Mouse (Mus musculus) testis, adult 2 months (tissue): ENCODE measurements around the gene Rsu1. TPM values are rescaled to one million over a fixed set of nuclear protein-coding genes. Genes with fewer than 3 reads are reported as not detected.

ENCODE experiments used
- H3K27ac ChIP-seq: fragments of 200-500 bp; 2 replicates; pipeline ENCODE4 v1.5.1; 2012; ENCODE audit warnings: low read depth, low read length; ENCODE audit not compliant: control insufficient read depth, insufficient read depth
- H3K27me3 ChIP-seq: fragments of 200-500 bp; 2 replicates; pipeline ENCODE4 v1.6.1; 2012; ENCODE audit warnings: mild to moderate bottlenecking, low read length, moderate library complexity; ENCODE audit not compliant: control insufficient read depth, insufficient read depth
- H3K36me3 ChIP-seq: fragments of 200-500 bp; 2 replicates; pipeline ENCODE4 v1.6.1; 2012; ENCODE audit warnings: mild to moderate bottlenecking, low read length; ENCODE audit not compliant: control insufficient read depth, insufficient read depth
- H3K4me1 ChIP-seq: fragments of 200-500 bp; 2 replicates; pipeline ENCODE4 v1.6.1; 2012; ENCODE audit warnings: low read length; ENCODE audit not compliant: control insufficient read depth, insufficient read depth
- H3K4me3 ChIP-seq: fragments of 200-500 bp; 2 replicates; pipeline ENCODE4 v1.5.1; 2012; ENCODE audit warnings: low read depth, mild to moderate bottlenecking, low read length, moderate library complexity, mixed read lengths; ENCODE audit not compliant: control insufficient read depth
- CTCF ChIP-seq: fragments of 200-500 bp; IDR thresholded peaks from 2 replicates; pipeline ENCODE4 v1.5.1; 2012; ENCODE audit warnings: low read depth, mild to moderate bottlenecking, inconsistent platforms, low read length, moderate library complexity; ENCODE audit not compliant: control insufficient read depth, insufficient read depth, insufficient replicate concordance
- POLR2A ChIP-seq: fragments of 200-500 bp; IDR thresholded peaks from 2 replicates; pipeline ENCODE4 v1.6.1; 2012; ENCODE audit warnings: low read depth, mild to moderate bottlenecking, inconsistent platforms, low read length, moderate library complexity; ENCODE audit not compliant: control insufficient read depth
- polyA plus RNA-seq: library from polyadenylated mRNA; depleted of rRNA; stranded (reverse); fragments of >200 nt; gene quantifications from 2 replicates; pipeline ENCODE4 v1.2.3, GENCODE M21; 2012; rRNA removed

The Rsu1 gene
- 9.1 and 11.7 TPM in 2 replicates for polyA plus RNA-seq

DNA sequence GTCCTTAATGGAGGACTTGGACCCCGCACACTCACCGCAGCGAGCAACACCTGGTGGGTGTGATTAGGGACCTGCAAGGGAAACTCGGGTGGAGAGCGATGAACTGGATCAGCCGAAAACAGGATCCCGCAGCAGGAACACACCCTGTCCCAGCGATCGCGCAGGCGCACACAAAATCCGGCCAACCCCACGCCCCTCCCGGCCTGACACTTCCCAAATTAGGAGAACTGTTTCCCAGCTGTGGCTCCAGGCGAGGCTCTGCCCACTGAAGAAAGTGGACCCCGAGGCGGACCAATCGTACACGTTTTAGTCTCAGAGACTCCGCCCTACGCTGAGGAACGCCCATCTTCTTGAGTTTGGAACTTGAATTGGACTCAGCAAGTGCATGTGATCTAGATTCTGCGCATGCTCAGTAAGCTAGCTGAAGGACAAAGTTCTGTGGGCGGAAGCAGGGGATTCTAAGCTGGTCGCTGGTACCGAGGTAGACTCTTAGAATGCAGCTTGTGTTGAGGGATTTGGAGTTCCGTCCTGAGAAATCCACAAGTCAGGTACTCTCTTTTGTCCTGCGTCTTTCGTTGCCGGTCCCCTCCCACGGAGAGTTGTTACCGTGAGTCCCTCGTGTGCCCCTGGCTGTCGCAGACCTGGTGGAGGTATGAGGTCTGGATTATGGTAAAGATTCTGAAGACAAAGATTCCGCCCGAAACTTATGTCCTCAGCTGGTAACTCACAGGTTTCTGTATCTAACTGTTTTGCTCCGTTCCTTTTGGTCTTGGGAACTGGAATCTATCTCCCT is at the start of gene Rsu1:
Gene Rsu1, minus strand, starts transcription at position 251 of the 793 bp plus-strand sequence.
- Histone ChIP-seq H3K27me3 (no peaks in the 10 kb centered on the region), H3K36me3 (no peaks in the 10 kb centered on the region), H3K27ac (peak within 1 kb of the TSS; percentile 70), H3K4me3 (peak within 1 kb of the TSS; percentile 96), H3K4me1 (peaks cover under 1% of the 10 kb centered on the region; the same call in 1 of the 2 replicates)
- TF ChIP-seq POLR2A (peak; percentile 30; the same call in 1 of the 2 replicates), CTCF (no peak)

DNA sequence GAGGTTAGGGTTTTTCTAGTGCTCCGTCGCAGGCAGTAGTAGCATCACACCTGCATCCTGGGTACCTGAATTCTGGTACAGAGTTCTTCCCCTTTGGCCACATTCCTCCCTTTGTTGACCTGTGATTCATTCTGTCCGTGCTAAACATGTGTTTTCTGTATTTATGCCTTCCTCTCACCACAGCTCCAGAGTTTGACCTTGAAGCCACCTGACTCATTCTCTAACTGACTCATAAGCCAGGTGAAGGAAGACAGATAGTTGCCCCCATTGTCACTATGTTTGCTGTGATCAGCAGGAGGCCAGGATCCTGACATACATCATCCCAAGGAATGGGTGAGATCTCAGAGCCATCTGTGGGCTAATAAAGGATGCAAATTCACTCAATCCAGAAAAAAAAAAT is 32.2 kb upstream of the Rsu1 start:
- Histone ChIP-seq H3K4me3 (no peak overlapping the region), H3K27ac (no peak overlapping the region), H3K4me1 (no peaks in the 10 kb centered on the region), H3K36me3 (no peaks in the 10 kb centered on the region), H3K27me3 (no peaks in the 10 kb centered on the region)
- TF ChIP-seq POLR2A, result no peak
- TF ChIP-seq CTCF, result no peak

DNA sequence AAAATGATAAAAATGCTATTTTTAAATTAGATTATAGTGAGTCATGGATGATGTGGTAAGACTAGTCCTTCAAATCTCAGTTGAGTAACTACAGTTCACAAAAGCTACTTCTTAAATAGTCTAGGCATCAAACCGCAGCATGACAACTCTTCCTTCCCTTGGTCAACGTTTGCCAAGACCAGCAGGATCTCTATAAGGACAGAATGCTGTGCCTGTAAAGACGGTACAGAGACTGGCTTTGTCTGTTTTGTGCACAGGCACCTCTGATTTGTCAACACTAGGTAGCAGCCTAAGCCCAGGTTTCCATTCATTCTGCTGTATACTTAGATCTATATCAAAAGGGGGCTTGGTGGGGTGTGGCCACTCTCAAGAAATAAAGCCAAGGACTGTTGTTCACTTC is 27.8 kb upstream of the Rsu1 start:
- TF ChIP-seq CTCF (no peak), POLR2A (no peak)
- Histone ChIP-seq H3K36me3 (no peaks in the 10 kb centered on the region), H3K4me1 (no peaks in the 10 kb centered on the region), H3K27ac (no peak overlapping the region), H3K27me3 (no peaks in the 10 kb centered on the region), H3K4me3 (no peak overlapping the region)

DNA sequence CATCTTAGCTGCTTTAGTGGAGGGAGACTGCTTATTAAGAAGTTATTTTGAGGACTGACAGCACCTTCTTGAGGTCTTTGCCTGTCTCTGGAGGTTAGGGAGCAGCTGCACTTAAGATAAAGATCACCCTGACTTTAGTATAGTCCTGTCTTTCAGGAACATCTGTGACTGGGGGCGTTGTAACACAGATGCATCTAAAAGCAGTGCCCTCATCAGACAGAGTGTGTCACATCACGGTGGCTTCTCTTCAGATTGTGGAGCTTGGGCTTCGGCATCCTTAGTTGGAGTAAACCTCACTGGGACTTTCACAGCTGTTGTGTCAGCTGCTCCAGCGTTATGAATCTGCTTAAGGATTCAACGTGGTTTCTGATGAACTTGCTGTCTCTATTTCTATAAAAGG is 26.5 kb upstream of the Rsu1 start:
- H3K27ac ChIP-seq, result no peak overlapping the region
- no peak overlapping the region for H3K4me3 ChIP-seq
- no peaks in the 10 kb centered on the region for H3K36me3 ChIP-seq
- TF ChIP-seq CTCF (no peak), POLR2A (no peak)
- H3K27me3 ChIP-seq, result no peaks in the 10 kb centered on the region
- no peaks in the 10 kb centered on the region for H3K4me1 ChIP-seq

DNA sequence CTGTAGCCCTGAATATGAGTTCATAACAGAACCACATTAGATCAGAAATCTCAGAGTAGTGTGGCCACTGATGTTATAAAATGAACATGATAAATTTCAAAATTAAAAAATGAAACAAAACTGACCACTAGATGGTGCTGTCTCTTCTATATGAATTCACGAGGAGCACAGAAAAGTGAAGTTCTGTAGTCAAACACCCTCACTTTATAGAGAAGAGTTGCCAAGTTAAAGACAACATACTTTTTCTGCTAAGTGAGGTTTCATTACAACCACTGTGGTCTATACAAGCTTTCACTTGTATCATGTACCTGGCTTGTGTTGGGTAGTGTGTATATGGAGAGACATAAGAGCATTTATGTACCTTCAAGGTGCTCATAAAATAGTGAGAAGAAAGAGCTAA is 19.4 kb upstream of the Rsu1 start:
- Histone ChIP-seq H3K36me3 (no peaks in the 10 kb centered on the region), H3K27me3 (no peaks in the 10 kb centered on the region), H3K4me1 (no peaks in the 10 kb centered on the region), H3K4me3 (no peak overlapping the region), H3K27ac (no peak overlapping the region)
- TF ChIP-seq POLR2A (no peak), CTCF (no peak)

DNA sequence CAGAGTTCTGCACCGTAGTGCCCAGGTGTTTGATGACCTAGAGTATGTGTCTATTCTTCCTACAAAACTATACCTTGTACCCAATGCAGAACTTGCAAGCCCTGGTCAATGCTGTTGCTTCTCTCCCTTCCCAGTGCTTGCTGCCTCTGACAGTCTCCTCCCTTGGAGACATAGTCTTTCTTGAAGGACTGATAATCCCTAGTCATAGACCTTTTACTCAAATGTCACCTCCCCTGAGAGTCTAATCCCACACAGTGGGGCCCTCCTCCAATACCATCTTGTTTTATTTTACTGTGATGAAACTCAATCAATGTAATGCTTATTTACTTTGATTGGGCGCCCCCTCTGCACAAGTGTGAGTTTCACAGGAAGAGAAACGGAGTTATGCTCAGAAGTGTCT is 18.9 kb upstream of the Rsu1 start:
- Histone ChIP-seq H3K4me3 (no peak overlapping the region), H3K27me3 (no peaks in the 10 kb centered on the region), H3K4me1 (no peaks in the 10 kb centered on the region), H3K27ac (no peak overlapping the region), H3K36me3 (no peaks in the 10 kb centered on the region)
- TF ChIP-seq POLR2A (no peak), CTCF (no peak)

DNA sequence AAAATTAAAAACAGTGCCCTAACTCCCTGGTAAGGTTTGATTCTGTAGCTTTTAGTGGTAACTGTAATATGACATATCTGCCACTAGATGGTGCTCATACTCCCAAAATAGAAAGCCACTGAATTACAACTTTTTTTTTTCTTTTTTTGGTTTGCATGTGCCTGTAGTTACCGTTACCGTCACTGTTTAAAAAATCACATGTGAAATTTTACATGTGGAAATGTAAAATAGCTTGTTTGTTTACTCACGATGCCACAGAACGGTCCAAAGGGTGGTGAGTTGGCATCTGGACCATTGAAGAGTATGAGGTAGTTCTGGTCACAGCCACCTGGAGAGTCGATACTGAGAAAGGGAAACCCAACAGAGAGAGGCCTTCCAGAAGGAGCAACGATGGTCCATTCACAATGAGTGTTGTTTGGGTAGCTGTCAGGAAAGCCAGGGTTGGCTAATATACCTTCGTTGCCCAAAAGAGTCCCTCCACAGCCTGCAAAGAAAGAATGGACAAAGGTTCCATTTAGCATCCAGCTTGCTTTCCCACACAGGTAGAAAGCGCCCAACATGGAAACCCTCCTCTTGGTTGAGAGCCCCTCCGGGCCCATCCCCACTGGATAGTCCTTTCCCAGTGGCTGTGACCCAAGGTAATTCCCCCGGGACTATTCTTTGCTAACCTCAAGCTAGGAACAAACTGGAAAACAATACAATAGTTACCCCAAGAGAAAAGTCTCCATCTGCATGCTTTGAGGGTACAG is 7.1 kb upstream of the Rsu1 start:
- Histone ChIP-seq H3K36me3 (no peaks in the 10 kb centered on the region), H3K4me1 (peaks cover 9% of the 10 kb centered on the region), H3K27ac (no peak overlapping the region), H3K27me3 (no peaks in the 10 kb centered on the region), H3K4me3 (no peak overlapping the region)
- TF ChIP-seq CTCF, result peak; percentile 24; the same call in 1 of the 2 replicates
- no peak for TF ChIP-seq POLR2A

DNA sequence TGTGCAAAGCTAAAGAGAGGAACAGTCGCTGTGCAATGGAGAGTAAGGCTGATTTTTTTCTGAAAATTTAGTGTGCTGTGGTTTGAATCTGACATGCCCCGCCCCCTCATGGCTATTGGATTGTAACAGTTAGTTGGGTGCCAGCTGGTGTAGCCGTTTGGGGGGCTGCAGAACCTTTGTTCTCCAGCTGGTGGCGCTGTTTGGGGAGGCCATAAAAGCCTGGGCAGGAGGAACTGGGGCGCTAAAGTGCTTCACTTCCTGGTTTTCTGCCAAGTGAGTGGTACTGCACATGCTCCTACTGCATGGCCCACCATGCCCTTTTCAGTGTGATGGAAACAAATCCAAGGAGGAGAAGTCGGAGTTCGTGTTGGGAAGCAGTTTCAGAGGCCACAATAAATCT is 4.7 kb upstream of the Rsu1 start:
- Histone ChIP-seq H3K4me3 (peak overlapping the region; percentile 89), H3K27me3 (no peaks in the 10 kb centered on the region), H3K36me3 (no peaks in the 10 kb centered on the region), H3K27ac (no peak overlapping the region), H3K4me1 (peaks cover 5% of the 10 kb centered on the region)
- TF ChIP-seq POLR2A, result no peak
- peak; percentile 86 for TF ChIP-seq CTCF
